Mouse (Mus musculus) cerebellum, adult (tissue): ENCODE measurements around the gene Gm45717.
A peak's percentile ranks its signal among the peaks of the same experiment; 100 is the strongest.

Experiments
- ATAC-seq: cut with Nextera tagmentation; 2 replicates; pipeline ENCODE4 v1.9.2; 2017; ENCODE audit warnings: mild to moderate bottlenecking, moderate library complexity, mixed read lengths; ENCODE audit not compliant: insufficient number of reproducible peaks, low FRiP score, low TSS enrichment

The Gm45717 gene

GRCm38 (mm10) chr7:140908634-140909107 lies 47.1 kb downstream of the Gm45717 start:
- peak; percentile 36; the same call in 1 of the 2 replicates for ATAC-seq

DNA sequence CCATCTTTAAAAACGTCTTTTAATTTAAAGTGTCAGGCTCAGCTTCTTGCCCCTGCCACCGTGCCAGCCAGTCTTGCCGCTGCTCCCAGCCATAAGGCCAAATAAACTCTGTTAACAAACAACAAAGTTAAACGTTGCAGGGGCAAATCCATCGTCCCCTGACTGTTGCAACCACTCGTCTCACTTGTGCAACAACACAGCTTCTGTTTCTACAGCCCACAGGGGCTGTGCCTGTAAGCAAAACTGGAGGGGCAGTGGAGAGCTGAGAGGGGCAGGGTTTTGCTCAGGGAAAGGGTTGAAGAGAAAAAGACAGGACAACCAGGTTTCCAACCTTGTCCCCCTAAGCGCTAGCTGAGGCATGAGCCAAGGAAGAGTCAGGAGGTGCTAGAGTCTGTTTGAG lies 47.6 kb downstream of the Gm45717 start:
- ATAC-seq: no peak

- no peak for ATAC-seq
Observed at GRCm38 (mm10) chr7:140907697-140908096, 48.0 kb downstream of the Gm45717 start.

DNA sequence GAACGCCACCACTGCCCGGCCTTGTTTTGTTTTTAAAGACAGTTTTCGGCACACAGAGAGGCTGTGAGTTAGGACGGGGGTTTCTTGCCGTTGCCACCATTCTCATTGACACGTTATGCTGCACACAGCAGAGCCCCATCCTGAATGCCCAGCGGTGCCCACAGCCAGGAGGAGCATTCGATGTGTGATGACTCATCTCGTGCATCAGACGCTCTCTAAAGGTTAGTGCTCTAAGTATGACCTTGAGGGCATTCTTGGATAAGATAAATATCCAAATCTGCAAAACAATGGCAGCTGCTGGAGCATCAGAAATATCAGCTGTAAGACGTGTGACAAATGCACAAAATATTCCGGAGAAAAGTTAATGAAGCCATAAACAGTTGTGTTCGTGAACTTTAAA lies 48.6 kb downstream of the Gm45717 start:
- no peak for ATAC-seq

DNA sequence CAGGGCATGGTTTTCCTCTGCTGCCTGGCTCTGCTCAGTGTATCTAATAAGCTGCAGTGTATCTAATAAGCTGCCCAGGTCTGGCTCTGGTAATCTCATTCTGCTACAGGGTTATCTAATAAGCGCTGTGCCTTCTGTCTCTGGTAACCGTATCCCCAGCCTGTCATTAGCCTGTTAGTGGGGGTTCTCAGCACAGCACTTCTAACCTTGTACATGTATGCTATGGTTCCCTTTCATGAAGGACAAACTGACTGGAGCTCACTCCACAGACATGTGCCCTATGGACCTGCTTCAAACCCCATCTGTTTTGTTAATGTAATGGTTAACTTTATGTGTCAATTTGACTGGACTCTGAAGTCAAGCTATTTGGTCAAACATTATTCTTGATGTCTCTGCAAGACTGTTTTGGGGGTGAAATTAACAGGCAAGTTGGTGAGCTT lies 50.1 kb downstream of the Gm45717 start:
- no peak for ATAC-seq

- peak; percentile 56; the same call in 1 of the 2 replicates for ATAC-seq
Observed at GRCm38 (mm10) chr7:140903212-140903611, 52.5 kb downstream of the Gm45717 start.

GRCm38 (mm10) chr7:140902036-140902875 lies 53.5 kb downstream of the Gm45717 start:
- no peak for ATAC-seq

GRCm38 (mm10) chr7:140900220-140900619 lies 55.5 kb downstream of the Gm45717 start, which contains the start of gene Cox8b:
TSS of gene Cox8b (minus strand) at chr7:140900446.
- no peak for ATAC-seq
